Mouse (Mus musculus) thymus, adult 2 months (tissue): ENCODE measurements around the gene Zc3h4.

Experiments used
- CTCF ChIP-seq: fragments of 200-500 bp; IDR thresholded peaks from 2 replicates; pipeline ENCODE4 v1.5.1; 2012; ENCODE audit warnings: mild to moderate bottlenecking, control low read depth, low read length, moderate library complexity, borderline replicate concordance; ENCODE audit not compliant: control insufficient read depth, poor library complexity, insufficient read depth; ENCODE audit errors: extremely low read depth
- POLR2A ChIP-seq: fragments of 200-500 bp; IDR thresholded peaks from 2 replicates; pipeline ENCODE4 v1.6.1; 2012; ENCODE audit warnings: mild to moderate bottlenecking, low read length, control low read depth, moderate library complexity; ENCODE audit not compliant: control insufficient read depth, poor library complexity, insufficient read depth; ENCODE audit errors: extremely low read depth

GRCm38 (mm10) chr7:16398387-16399050 lies 2.2 kb upstream of the Zc3h4 start:
- TF ChIP-seq CTCF (no peak), POLR2A (no peak)
